Mouse (Mus musculus) neural tube, embryonic 15.5 days (tissue): ENCODE measurements at regions not wholly inside any gene's neighbourhood (a gene's known extent, or its start where the extent isn't known, plus 50 kb on each side); places are given as distances from the start of the nearest gene placed in this dataset.

Experiments
- ATAC-seq: fragments of 200-750 bp; cut with Nextera tagmentation; 2 replicates; pipeline ENCODE4 v1.8.0; 2017; ENCODE audit warnings: mild to moderate bottlenecking, moderate TSS enrichment, moderate library complexity; ENCODE audit not compliant: low FRiP score
- H3K27ac ChIP-seq: fragments of 300-500 bp; sonication (generic); replicated peaks from 2 replicates; pipeline ENCODE4 v1.5.1; 2015; ENCODE audit warnings: mild to moderate bottlenecking, inconsistent platforms
- H3K27me3 ChIP-seq: fragments of 300-500 bp; sonication (generic); replicated peaks from 2 replicates; pipeline ENCODE4 v1.6.1; 2015; ENCODE audit warnings: inconsistent platforms
- H3K36me3 ChIP-seq: fragments of 300-500 bp; sonication (generic); 2 replicates; pipeline ENCODE4 v1.6.1; 2015; ENCODE audit warnings: inconsistent platforms
- H3K4me1 ChIP-seq: fragments of 300-500 bp; sonication (generic); 2 replicates; pipeline ENCODE4 v1.6.1; 2015; ENCODE audit warnings: inconsistent platforms
- H3K4me2 ChIP-seq: fragments of 300-500 bp; sonication (generic); 2 replicates; pipeline ENCODE4 v1.6.1; 2015; ENCODE audit warnings: inconsistent platforms, mild to moderate bottlenecking, moderate library complexity
- H3K4me3 ChIP-seq: fragments of 300-500 bp; sonication (generic); replicated peaks from 2 replicates; pipeline ENCODE4 v1.5.1; 2015; ENCODE audit warnings: mild to moderate bottlenecking, inconsistent platforms
- H3K9ac ChIP-seq: fragments of 300-500 bp; sonication (generic); replicated peaks from 2 replicates; pipeline ENCODE4 v1.6.1; 2015; ENCODE audit warnings: mild to moderate bottlenecking, inconsistent platforms
- H3K9me3 ChIP-seq: fragments of 300-500 bp; sonication (generic); replicated peaks from 2 replicates; pipeline ENCODE4 v1.6.1; 2016; ENCODE audit warnings: inconsistent platforms
- WGBS: fragments of 180-500 bp; shearing (Covaris S2); methylation state at CpG from one replicate; pipeline ENCODE4 v1.1.7; 2015; ENCODE audit warnings: mixed read lengths; 5-methylcytosine and 5-hydroxymethylcytosine counted together

GRCm38 (mm10) chr14:95949512-95949911, 68.5 kb downstream of the 4921530L21Rik start:
- Histone ChIP-seq H3K4me2 (no peak overlapping the region), H3K9ac (no peak overlapping the region), H3K27me3 (no peaks in the 10 kb centered on the region), H3K36me3 (no peaks in the 10 kb centered on the region), H3K9me3 (no peaks in the 10 kb centered on the region), H3K4me3 (no peak overlapping the region), H3K4me1 (no peaks in the 10 kb centered on the region), H3K27ac (no peak overlapping the region)
- ATAC-seq = no peak
- WGBS = 63% methylated on average over 2 of the region's 2 CpGs

- ATAC-seq = no peak
- no peak overlapping the region for H3K9ac ChIP-seq
- no peak overlapping the region for H3K4me3 ChIP-seq
- no peaks in the 10 kb centered on the region for H3K36me3 ChIP-seq
- WGBS = 74% methylated on average over 7 of the region's 7 CpGs
- no peak overlapping the region for H3K4me2 ChIP-seq
- no peaks in the 10 kb centered on the region for H3K27me3 ChIP-seq
- no peaks in the 10 kb centered on the region for H3K4me1 ChIP-seq
- H3K27ac ChIP-seq = no peak overlapping the region
- no peaks in the 10 kb centered on the region for H3K9me3 ChIP-seq
Observed at GRCm38 (mm10) chr14:95956056-95956729, 75.1 kb downstream of the 4921530L21Rik start.

GRCm38 (mm10) chr14:95984021-95984420, 103.0 kb downstream of the 4921530L21Rik start:
- no peak for ATAC-seq
- Histone ChIP-seq H3K27ac (no peak overlapping the region), H3K36me3 (no peaks in the 10 kb centered on the region), H3K4me1 (no peaks in the 10 kb centered on the region), H3K4me3 (no peak overlapping the region), H3K4me2 (no peak overlapping the region), H3K9ac (no peak overlapping the region), H3K9me3 (no peaks in the 10 kb centered on the region), H3K27me3 (no peaks in the 10 kb centered on the region)
- 68% methylated on average over 2 of the region's 2 CpGs for WGBS

DNA sequence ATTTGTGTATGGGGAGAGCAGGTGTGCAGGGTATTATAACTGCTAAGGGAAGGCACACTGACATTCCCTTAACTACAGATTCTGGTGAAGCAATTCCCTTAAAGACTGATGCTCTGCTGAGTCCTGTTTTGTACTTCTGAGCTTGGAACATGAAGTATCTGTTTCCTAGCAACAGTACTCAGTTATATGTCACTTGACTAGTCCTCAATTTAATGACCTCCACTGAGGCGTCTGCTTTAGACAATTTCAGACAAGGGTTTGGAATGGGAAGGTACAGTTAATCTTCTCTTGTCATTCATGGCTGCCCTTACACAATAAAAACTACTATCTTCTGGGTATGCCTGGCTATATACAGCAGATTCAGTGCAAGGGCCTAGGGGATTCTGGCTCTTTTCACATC, 117.3 kb downstream of the 4921530L21Rik start:
- Histone ChIP-seq H3K36me3 (no peaks in the 10 kb centered on the region), H3K27ac (no peak overlapping the region), H3K4me1 (no peaks in the 10 kb centered on the region), H3K4me2 (no peak overlapping the region), H3K9me3 (no peaks in the 10 kb centered on the region), H3K4me3 (no peak overlapping the region), H3K27me3 (no peaks in the 10 kb centered on the region), H3K9ac (no peak overlapping the region)
- 25% methylated on average over 1 of the region's 1 CpGs for WGBS
- peak; percentile 57; the same call in 1 of the 2 replicates for ATAC-seq

GRCm38 (mm10) chr14:96021646-96022045, 140.6 kb downstream of the 4921530L21Rik start:
- Histone ChIP-seq H3K27me3 (no peaks in the 10 kb centered on the region), H3K9ac (no peak overlapping the region), H3K4me1 (no peaks in the 10 kb centered on the region), H3K9me3 (no peaks in the 10 kb centered on the region), H3K27ac (no peak overlapping the region), H3K4me3 (no peak overlapping the region), H3K4me2 (no peak overlapping the region), H3K36me3 (no peaks in the 10 kb centered on the region)
- WGBS = 82% methylated on average over 2 of the region's 2 CpGs
- ATAC-seq = no peak
